In genomic region chr5:33658664-33659050, GRCm38 (mm10) we compare ENCODE assay signal across 8 mouse cellular contexts. TPM values are rescaled to one million over a fixed set of nuclear protein-coding genes. Genes with fewer than 3 reads are reported as not detected.
DNase-seq lines count a peak whose midpoint lies in the region; ATAC-seq and TF ChIP-seq lines count a peak whose summit lies in the region.

No protein-coding gene starts in this region.

- no peaks in the 10 kb centered on the region for H3K9me3 ChIP-seq in liver, embryonic 15.5 days (replicated peaks)

- peak overlapping the region; percentile 93 for H3K9ac ChIP-seq in liver, embryonic 15.5 days

- 0 out of 2 replicates have a peak, but pooled peaks cover 4% of the 10 kb centered on the region for H3K36me3 ChIP-seq in thymus, adult 2 months (ENCODE audit: control insufficient read depth, insufficient read depth, low read length)
- H3K36me3 ChIP-seq in liver, embryonic 15.5 days (replicated peaks) = peaks cover 58% of the 10 kb centered on the region

- no peaks in the 10 kb centered on the region for H3K27me3 ChIP-seq in thymus, adult 2 months (ENCODE audit: control insufficient read depth, insufficient read depth, low read length)
- H3K27me3 ChIP-seq in liver, embryonic 15.5 days = no peaks in the 10 kb centered on the region

- TF ChIP-seq CTCF in thymus, adult 2 months (IDR thresholded peaks at IDR 0.05; ENCODE audit: borderline replicate concordance, control insufficient read depth, extremely low read depth, insufficient read depth, low read length, poor library complexity) = no peak

- H3K27ac ChIP-seq in thymus, adult 2 months (ENCODE audit: control insufficient read depth, insufficient read depth, low read length) = no peak overlapping the region
- H3K27ac ChIP-seq in liver, embryonic 15.5 days (replicated peaks) = peak overlapping the region; percentile 98

- peaks cover 10% of the 10 kb centered on the region for H3K4me1 ChIP-seq in thymus, adult 2 months (replicated peaks; ENCODE audit: control insufficient read depth, insufficient read depth, low read length)
- peaks cover 58% of the 10 kb centered on the region for H3K4me1 ChIP-seq in liver, embryonic 15.5 days (replicated peaks)

- H3K4me3 ChIP-seq in thymus, adult 2 months (ENCODE audit: control insufficient read depth, insufficient read depth, low read length) = peak overlapping the region; percentile 60
- peak overlapping the region; percentile 96 for H3K4me3 ChIP-seq in liver, embryonic 15.5 days (replicated peaks)

- no peak for TF ChIP-seq POLR2A in thymus, adult 2 months (IDR thresholded peaks at IDR 0.05; ENCODE audit: control insufficient read depth, extremely low read depth, insufficient read depth, low read length, poor library complexity)

- peak; percentile 26 for DNase-seq in adrenal gland, postnatal 14 days
- DNase-seq in adrenal gland, postnatal 10 days = no peak
- no peak for DNase-seq in thymus, adult 2 months
- no peak for DNase-seq in thymus, postnatal 10 days (ENCODE audit: low spot score in 2 of 2)
- no peak for DNase-seq in layer of hippocampus, postnatal 10 days (ENCODE audit: low spot score in 2 of 2)
- DNase-seq in cerebellum, postnatal 10 days = no peak

- under 1% methylated on average over 26 of the region's 26 CpGs for whole genome bisulfite sequencing in thymus, adult 2 months
- under 1% methylated on average over 25 of the region's 26 CpGs for WGBS in liver, embryonic 15.5 days (ENCODE audit: insufficient replicate concordance)

- peak overlapping the region; percentile 93 for H3K4me2 ChIP-seq in liver, embryonic 15.5 days

- ATAC-seq in liver, embryonic 15.5 days (ENCODE audit: insufficient read depth) = 0 out of 2 replicates have a peak, but pooled peaks have one; percentile 1
- no peak for ATAC-seq in cerebellum, adult (ENCODE audit: insufficient number of reproducible peaks, low FRiP score, low TSS enrichment)

RNA-seq across cellular contexts. Expression of gene Tmem129, which starts 0.4 kb away (rescaled TPM):
- 20.0 and 25.1 TPM in 2 replicates for total RNA-seq in adrenal gland, postnatal 14 days (2021)
- 10 to 100 TPM; 18.6 to 21.7 TPM for total RNA-seq in adrenal gland, postnatal 10 days (2021)
- polyA plus RNA-seq in thymus, adult 2 months (2012; rRNA removed) = 71.6 and 78.0 TPM in 2 replicates
- polyA plus RNA-seq in liver, embryonic 15.5 days (2015; fragmentation: Nextera tagmentation; extraction: Ambion mirVana) = 20.6 and 23.1 TPM in 2 replicates
- 10 to 100 TPM; 21.4 to 22.4 TPM for total RNA-seq in layer of hippocampus, postnatal 10 days (2021)

RNA-seq across cellular contexts. Expression of gene Tacc3, which starts 0.7 kb away (rescaled TPM):
- 16.8 and 23.8 TPM in 2 replicates for total RNA-seq in adrenal gland, postnatal 14 days (2021)
- total RNA-seq in adrenal gland, postnatal 10 days (2021) = 10 to 100 TPM; 24.0 to 31.5 TPM
- 57.3 and 72.7 TPM in 2 replicates for polyA plus RNA-seq in thymus, adult 2 months (2012; rRNA removed)
- 134 and 140 TPM in 2 replicates for polyA plus RNA-seq in liver, embryonic 15.5 days (2015; fragmentation: Nextera tagmentation; extraction: Ambion mirVana)
- total RNA-seq in layer of hippocampus, postnatal 10 days (2021) = 10 to 100 TPM; 12.4 to 14.1 TPM

RNA-seq across cellular contexts. Expression of gene Slbp, which starts 6.3 kb away (rescaled TPM):
- total RNA-seq in adrenal gland, postnatal 14 days (2021) = 53.5 and 61.1 TPM in 2 replicates
- 10 to 100 TPM; 50.1 to 56.5 TPM for total RNA-seq in adrenal gland, postnatal 10 days (2021)
- 87.4 and 132 TPM in 2 replicates for polyA plus RNA-seq in thymus, adult 2 months (2012; rRNA removed)
- 246 and 270 TPM in 2 replicates for polyA plus RNA-seq in liver, embryonic 15.5 days (2015; fragmentation: Nextera tagmentation; extraction: Ambion mirVana)
- total RNA-seq in layer of hippocampus, postnatal 10 days (2021) = 10 to 100 TPM; 28.7 to 31.7 TPM

RNA-seq across cellular contexts. Expression of gene Gm9903, which starts 28.9 kb away (rescaled TPM):
- 0.44 and 0.49 TPM in 2 replicates for total RNA-seq in adrenal gland, postnatal 14 days (2021)
- under 1 TPM; 0.39 to 0.48 TPM for total RNA-seq in adrenal gland, postnatal 10 days (2021)
- 0.56 and 0.82 TPM in 2 replicates for polyA plus RNA-seq in thymus, adult 2 months (2012; rRNA removed)
- 0.08 TPM in 2 replicates for polyA plus RNA-seq in liver, embryonic 15.5 days (2015; fragmentation: Nextera tagmentation; extraction: Ambion mirVana)
- total RNA-seq in layer of hippocampus, postnatal 10 days (2021) = under 1 TPM in 1 of 2 experiments, not detected in 1; 0.73 TPM

RNA-seq across cellular contexts. Expression of gene Fam53a, which starts 29.2 kb away (rescaled TPM):
- total RNA-seq in adrenal gland, postnatal 14 days (2021) = 26.8 and 27.6 TPM in 2 replicates
- total RNA-seq in adrenal gland, postnatal 10 days (2021) = 10 to 100 TPM; 25.2 to 28.6 TPM
- 89.5 and 125 TPM in 2 replicates for polyA plus RNA-seq in thymus, adult 2 months (2012; rRNA removed)
- polyA plus RNA-seq in liver, embryonic 15.5 days (2015; fragmentation: Nextera tagmentation; extraction: Ambion mirVana) = 18.3 and 19.7 TPM in 2 replicates
- total RNA-seq in layer of hippocampus, postnatal 10 days (2021) = 10 to 100 TPM; 20.4 to 24.0 TPM
